Mouse (Mus musculus): ENCODE measurements at regions not wholly inside any gene's neighbourhood (a gene's known extent, or its start where the extent isn't known, plus 50 kb on each side); places are given as distances from the start of the nearest gene placed in this dataset.

GRCm38 (mm10) chr2:46661876-46662275 is 1544.7 kb upstream of the Zeb2 start:
- TF ChIP-seq POLR2A (IDR thresholded peaks at IDR 0.05; ENCODE audit: low read depth, low read length) (no peak), CTCF (IDR thresholded peaks at IDR 0.05; ENCODE audit: extremely low read depth, insufficient read depth, insufficient read length, insufficient replicate concordance) (no peak)
